Mouse (Mus musculus) thymus, postnatal 10 days (tissue): ENCODE data around the gene Nfx1.
A peak's percentile ranks its signal among the peaks of the same experiment; 100 is the strongest.

Experiments used
- DNase-seq, 2 experiments: peaks; one replicate each; pipeline ENCODE4 v3.0.0; 2021; ENCODE audit warnings: low spot score in 2 of 2

Gene Nfx1

GRCm38 (mm10) chr4:40975678-40976077 lies 5.0 kb downstream of the Nfx1 start:
- DNase-seq = no peak

GRCm38 (mm10) chr4:40976651-40977050 lies 5.9 kb downstream of the Nfx1 start:
- DNase-seq = no peak

- no peak for DNase-seq
Observed at GRCm38 (mm10) chr4:40979430-40979829, 8.7 kb downstream of the Nfx1 start.

GRCm38 (mm10) chr4:40982486-40982885 lies 11.8 kb downstream of the Nfx1 start:
- DNase-seq = no peak

- DNase-seq = no peak
Observed at GRCm38 (mm10) chr4:40983686-40984085, 13.0 kb downstream of the Nfx1 start.

GRCm38 (mm10) chr4:40989633-40990032 lies 18.9 kb downstream of the Nfx1 start:
- DNase-seq = no peak

- no peak for DNase-seq
Observed at GRCm38 (mm10) chr4:40996302-40996701, 25.6 kb downstream of the Nfx1 start.

DNA sequence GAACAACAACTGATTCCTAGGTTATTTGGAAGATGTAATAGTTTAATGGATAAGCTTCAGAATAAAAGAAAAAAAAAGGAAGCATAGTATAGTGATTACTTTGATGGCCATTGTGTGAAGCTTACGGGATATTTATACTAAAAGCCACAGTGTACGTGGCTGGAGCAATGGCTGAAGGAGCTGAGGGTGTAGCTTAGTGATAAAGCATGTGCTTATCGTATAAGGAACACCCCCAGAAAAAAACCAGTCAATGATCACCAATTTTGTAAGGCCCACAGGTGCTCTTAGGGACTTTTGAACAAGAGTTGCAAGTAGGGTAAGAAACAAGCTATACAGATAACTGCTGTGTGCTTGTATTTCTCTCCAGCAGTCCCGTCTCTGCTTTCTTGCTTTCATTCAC lies 27.2 kb downstream of the Nfx1 start:
- no peak for DNase-seq

GRCm38 (mm10) chr4:41000271-41000670 lies 29.6 kb downstream of the Nfx1 start:
- DNase-seq = no peak

DNA sequence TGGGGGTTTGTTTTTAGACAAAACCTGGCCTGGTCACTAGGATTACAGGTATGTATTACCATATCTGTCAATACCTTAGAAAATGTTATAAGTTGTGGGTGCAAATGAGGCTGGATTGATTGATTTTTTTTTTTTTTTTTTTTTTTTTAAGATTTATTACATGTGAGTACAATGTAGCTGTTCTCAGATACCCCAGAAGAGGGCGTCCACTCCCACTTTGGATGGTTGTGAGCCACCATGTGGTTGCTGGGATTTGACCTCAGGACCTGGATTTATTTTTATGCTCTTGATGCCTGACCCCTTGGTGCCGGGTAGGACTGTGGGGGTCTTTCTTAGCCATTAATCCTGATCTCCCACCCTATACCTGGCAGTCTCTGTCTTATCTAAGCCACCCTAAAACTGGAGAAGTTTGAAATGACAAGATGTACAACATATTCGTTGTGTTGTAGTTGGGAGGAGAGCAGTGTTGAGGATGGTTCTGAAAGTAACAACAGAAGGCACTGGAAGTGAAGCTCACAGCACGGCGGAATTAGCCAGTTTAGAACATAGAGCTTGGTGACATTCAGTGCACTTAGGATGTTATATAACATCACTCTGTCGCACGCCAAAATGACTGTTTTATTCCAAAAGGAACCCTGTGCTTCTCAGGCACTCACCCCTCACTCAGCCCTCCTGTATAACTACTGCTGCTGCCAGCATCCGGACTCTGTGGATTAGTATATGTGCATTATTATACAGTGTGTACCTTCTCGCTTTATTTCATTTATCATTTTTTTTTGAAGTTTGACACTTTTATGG lies 30.3 kb downstream of the Nfx1 start:
- DNase-seq = no peak

DNA sequence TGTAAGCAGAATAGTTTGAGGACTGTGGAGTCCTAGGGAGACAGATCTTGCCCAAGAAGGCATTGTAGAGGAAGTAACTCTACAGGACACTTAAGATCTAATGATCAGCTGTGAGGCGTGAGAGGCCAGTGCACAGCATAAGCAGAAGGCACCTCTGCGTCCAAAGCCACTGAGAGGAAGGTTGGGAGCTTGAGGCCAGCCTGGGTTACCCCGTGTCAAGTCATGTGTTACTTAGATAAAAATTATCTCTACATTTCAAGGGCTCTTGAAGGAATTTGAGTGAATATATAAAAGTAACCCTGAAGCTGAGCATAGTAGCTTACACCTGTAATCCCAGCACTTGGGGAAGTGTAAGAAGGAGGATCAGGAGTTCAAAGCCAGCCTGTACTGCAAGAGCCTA lies 42.6 kb downstream of the Nfx1 start:
- DNase-seq = no peak

- no peak for DNase-seq
Observed at GRCm38 (mm10) chr4:41015798-41016197, 45.1 kb downstream of the Nfx1 start.

- no peak for DNase-seq
Observed at GRCm38 (mm10) chr4:41021094-41021493, 50.4 kb downstream of the Nfx1 start.

GRCm38 (mm10) chr4:41026086-41026787 lies 55.5 kb downstream of the Nfx1 start:
- no peak for DNase-seq

DNA sequence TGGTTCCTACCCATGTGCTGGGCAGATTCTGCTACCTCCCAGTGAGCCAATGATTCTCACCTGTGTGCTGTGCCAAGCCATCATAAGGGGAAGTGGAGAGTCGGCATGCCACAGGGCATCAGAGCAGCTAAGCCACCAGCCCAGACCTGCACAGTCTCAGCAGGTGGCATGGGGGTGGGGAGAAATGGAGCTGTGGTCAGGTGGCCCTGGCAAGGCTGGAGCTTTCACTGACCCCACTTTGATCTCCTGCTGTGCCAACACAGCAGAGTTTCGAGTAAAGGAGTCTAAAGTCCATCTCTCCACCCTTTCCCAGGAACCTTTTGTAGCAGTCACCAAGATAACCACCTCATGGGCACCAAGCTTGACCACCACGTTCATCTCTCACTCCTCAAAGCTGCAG lies 57.2 kb downstream of the Nfx1 start:
- no peak for DNase-seq

- peak in 1 of 2 experiments; percentile 19 for DNase-seq
Observed at GRCm38 (mm10) chr4:41028272-41028671, 57.6 kb downstream of the Nfx1 start.

GRCm38 (mm10) chr4:41029372-41029771 lies 58.7 kb downstream of the Nfx1 start:
- DNase-seq = no peak

DNA sequence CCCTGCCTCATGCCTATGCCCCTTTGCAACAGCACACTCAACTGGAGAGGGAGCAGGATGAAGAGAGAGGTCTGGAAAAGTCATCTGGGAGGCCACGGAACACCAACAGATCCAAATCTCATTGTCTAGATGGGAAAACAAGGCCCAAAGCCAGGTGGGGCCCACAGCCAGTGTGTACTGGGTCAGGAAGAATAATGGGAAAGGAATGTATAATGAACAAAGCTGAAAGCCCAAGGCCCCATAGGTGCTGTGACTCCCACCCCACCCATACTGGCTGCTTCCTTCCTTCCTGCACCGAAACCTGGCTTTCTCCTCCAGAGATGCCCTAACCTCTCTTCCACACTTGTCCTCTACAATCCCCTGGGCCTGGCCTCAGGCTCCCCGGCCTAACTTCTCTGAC lies 60.5 kb downstream of the Nfx1 start:
- no peak for DNase-seq

- no peak for DNase-seq
Observed at GRCm38 (mm10) chr4:41037942-41038341, 67.2 kb downstream of the Nfx1 start.

- DNase-seq = no peak
Observed at GRCm38 (mm10) chr4:41040983-41041382, 70.3 kb downstream of the Nfx1 start.

DNA sequence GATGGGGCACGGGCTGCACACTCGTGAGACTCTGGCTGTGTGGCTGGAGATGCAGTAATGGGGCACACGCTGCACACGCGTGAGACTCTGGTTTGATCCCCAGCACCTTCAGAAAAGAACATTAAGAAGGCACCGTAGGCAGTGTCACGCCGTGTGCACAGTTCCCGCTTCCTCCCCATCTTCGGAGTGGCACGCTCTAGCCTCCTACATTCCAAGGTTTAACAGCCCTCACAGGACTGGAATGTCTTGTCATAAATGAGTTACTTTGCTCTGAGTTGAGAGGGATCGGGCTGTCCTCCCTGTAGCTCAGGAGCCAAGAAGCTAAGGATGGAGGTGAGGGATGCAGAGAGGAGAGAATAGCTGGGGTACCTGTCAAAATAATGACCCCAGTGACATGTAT lies 72.2 kb downstream of the Nfx1 start:
- DNase-seq = no peak

DNA sequence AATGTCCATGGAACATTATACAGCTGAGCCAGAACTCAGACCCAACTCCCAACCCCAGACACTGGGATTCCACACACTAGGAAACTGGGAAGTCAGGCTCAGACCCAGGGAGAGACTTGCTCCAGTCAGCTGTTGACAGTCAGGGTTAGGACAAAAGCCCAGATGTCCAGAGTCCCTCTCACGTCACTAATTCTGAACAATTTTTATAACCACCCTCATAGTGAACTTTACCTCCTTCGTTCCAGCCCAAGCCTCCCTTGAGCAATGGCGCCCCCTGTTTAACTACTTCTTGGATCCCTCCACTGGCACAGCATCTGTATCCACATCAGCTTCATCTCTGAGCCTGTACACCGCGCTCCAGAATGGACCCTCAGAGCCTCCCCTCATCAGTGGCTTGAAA lies 73.3 kb downstream of the Nfx1 start:
- no peak for DNase-seq

- no peak for DNase-seq
Observed at GRCm38 (mm10) chr4:41045288-41045687, 74.6 kb downstream of the Nfx1 start.
